Mouse (Mus musculus): ENCODE results near the gene Nsg2.

DNA sequence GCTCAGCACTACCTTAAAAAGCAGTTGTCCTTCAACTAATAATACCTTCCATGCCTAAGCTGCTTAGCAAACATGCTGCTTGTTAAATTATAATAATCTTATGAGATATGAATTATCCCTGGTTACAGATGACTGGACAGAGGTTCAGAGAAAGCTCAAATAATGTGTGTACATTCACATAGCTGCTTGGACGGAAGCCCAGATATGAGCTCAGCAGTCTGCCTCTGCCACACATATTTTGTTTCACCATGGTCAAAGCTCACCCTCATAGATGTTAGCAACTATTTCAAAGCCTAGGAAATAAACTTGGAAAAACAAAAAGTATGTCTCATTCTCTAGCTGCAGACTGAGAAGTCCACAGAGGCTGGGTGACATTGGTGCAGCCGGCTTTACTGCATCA is 74.9 kb downstream of the Nsg2 start:
- TF ChIP-seq CTCF (IDR thresholded peaks at IDR 0.05; ENCODE audit: control insufficient read depth, insufficient read depth, low read length) (no peak), POLR2A (IDR thresholded peaks at IDR 0.05; ENCODE audit: borderline replicate concordance, control insufficient read depth, low read depth, low read length) (no peak)
